Mouse (Mus musculus) heart, postnatal 14 days (tissue): ENCODE measurements at regions not wholly inside any gene's neighbourhood (a gene's known extent, or its start where the extent isn't known, plus 50 kb on each side); places are given as distances from the start of the nearest gene placed in this dataset.
A peak's percentile ranks its signal among the peaks of the same experiment; 100 is the strongest.

Source experiments
- DNase-seq, 2 experiments: peaks; one replicate each; pipeline ENCODE4 v3.0.0; 2021 to 2022
- intact Hi-C: fragments of 180-260 bp; cut with DNase I; formaldehyde crosslinking; loops from one replicate; pipeline ENCODE4 v1.15.1; 2025

DNA sequence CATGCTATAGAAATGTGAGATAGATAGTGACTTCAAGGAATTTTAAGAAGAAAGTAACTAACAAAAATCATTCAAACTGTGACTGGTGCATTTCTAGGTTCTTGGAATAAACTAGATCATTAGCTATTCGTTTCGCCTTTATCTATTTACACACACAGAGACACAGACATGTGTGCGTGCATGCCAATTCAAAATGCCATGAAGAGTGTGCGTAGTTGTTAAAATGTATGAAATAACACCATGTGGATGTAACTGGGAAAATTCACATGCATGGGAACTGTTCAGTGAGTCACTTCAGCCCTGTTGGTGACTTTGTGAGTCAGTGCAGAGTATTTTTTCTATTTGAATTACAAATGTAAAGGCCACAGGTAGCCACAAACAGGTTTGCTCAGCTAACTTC is 460.8 kb downstream of the Fat4 start:
- no peak for DNase-seq
- intact Hi-C loops: no loop called here

GRCm38 (mm10) chr3:39357012-39357411 is 470.3 kb downstream of the Fat4 start:
- DNase-seq: no peak
- intact Hi-C loops: no loop called here

GRCm38 (mm10) chr3:39360278-39360677 is 473.5 kb downstream of the Fat4 start:
- no peak for DNase-seq
- intact Hi-C loops: no loop called here

GRCm38 (mm10) chr3:39370926-39371325 is 484.2 kb downstream of the Fat4 start:
- DNase-seq: no peak
- intact Hi-C loops: no loop called here

GRCm38 (mm10) chr3:39372426-39372950 is 485.7 kb downstream of the Fat4 start:
- DNase-seq: no peak
- intact Hi-C loops: no loop called here

DNA sequence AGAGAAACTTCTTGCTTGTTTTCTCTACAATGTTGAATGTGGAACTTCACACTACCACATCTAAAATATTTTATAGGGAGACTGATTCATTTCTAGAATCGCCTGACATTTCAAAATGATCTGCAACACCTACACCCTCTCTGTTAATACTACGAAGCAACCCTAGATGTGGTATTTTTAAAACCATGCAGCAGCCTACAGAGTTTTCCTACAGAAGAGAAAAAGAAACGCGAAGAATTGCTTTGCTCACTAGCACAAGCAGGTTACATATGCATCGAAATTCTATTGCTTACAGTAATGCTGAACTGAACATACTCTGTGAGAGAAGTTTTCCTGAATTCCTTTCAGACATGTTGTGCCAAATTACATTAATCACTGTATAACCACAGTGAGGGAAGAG is 488.7 kb downstream of the Fat4 start:
- intact Hi-C loops: no loop called here
- DNase-seq: no peak

- intact Hi-C loops: no loop called here
- no peak for DNase-seq
Measured at GRCm38 (mm10) chr3:39388491-39388890, 501.8 kb downstream of the Fat4 start.

- no peak for DNase-seq
- intact Hi-C loops: no loop called here
Measured at GRCm38 (mm10) chr3:39390442-39390841, 503.7 kb downstream of the Fat4 start.

- DNase-seq: no peak
- intact Hi-C loops: loop anchor here (1.0 to 2.0 kb wide), 2 partner anchors 423 to 508 kb away; no protein-coding TSS in a partner anchor
Measured at GRCm38 (mm10) chr3:39392053-39392452, 505.3 kb downstream of the Fat4 start.

DNA sequence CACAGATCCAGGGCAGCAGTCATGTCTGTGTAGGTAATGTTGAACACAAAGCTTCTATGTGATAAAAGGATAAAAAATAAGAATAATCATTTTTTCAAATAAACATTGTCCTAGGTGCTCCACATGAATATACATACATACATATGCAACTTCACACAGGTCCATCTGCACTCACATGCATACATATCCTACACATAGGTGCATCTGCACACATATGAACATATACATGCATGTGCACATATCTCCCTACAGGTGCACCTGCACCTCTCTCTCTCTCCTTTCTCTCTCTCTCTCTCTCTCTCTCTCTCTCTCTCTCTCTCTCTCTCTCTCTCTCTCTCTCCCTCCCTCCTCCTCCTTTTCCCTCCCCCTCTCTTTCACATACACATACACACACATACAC is 509.9 kb downstream of the Fat4 start:
- intact Hi-C loops: no loop called here

GRCm38 (mm10) chr3:39397255-39397654 is 510.5 kb downstream of the Fat4 start:
- intact Hi-C loops: no loop called here
- DNase-seq: no peak

More for the DNA sequence above, 509.9 kb downstream of the Fat4 start:
- no peak for DNase-seq

DNA sequence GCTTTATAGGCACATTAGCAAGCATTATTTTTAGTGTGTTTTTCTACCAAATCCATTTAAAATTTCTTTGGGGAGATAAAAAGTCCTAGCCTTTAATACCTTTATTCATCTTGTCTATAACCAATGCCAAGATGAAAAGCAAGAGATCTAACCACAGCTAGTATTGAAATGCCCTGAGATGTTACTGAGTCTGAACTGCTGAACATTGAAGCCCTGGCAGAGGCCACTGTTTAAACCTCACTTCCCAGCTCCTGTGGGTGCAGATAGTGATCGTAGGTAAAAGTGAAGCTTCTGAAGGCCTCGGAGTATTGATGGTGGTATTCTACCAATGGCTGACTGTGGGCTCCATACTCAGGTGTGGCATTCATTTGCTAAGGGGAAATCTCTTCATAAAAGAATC is 510.9 kb downstream of the Fat4 start:
- intact Hi-C loops: no loop called here
- DNase-seq: no peak

DNA sequence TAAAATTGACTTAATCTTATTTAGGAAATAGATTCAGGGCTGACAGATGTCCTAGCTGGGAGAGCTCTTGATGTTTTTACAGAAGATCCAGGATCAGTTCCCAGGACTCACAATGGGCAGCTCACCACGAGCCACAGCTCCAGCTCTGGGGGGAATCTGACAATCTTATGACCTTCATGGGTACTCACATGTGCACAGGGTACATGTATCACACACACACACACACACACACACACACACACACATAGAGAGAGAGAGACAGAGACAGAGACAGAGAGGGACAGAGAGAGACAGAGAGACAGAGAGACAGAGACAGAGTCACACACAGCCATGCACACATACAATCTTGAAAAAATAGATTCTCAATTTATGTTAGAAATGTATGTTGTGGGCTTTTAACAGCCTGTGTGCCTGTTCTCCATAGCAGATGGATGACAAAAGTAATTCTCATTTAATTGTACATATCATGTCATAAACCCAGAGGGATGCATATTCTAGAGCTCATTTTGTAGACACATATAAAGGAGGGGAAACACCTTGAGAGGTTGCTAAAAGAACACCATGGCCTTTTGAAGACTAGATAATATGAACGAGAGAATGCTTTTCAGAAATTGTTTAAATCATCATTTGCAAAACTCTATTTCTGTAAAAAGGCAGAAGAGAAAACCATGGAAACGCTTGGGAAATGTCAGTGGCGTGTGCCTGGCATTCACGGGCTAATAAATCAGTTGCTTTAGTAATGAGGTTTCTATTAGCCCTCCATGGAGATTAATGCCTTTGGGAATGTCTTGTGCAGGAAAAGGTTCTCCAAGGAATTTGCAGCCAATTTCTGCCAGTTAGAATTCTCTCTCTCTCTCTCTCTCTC is 538.3 kb downstream of the Fat4 start:
- intact Hi-C loops: no loop called here
- no peak for DNase-seq

GRCm38 (mm10) chr3:39425643-39426016 is 538.9 kb downstream of the Fat4 start:
- intact Hi-C loops: no loop called here
- no peak for DNase-seq

- peak; percentile 9 to 10 for DNase-seq
- intact Hi-C loops: no loop called here
Measured at GRCm38 (mm10) chr3:39443328-39443727, 556.6 kb downstream of the Fat4 start.

DNA sequence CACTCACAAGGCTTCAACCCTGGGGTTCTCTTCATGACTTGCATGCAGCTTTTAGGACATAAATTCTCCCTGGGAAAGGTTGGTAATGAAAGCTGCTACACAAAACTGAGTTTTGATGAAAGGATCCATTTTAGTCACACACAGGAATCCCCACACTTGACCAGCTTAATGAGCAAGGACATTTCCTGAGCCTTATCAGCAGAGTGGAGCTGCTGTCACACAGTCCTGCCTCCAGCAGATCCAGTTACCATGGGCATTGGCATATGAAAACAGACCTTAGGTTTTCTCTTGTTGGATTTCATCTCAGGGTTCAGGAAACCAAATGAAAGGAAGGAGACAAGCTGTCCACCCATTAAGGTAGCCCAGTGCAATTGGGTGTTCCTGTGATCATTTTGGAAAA is 568.9 kb downstream of the Fat4 start:
- intact Hi-C loops: no loop called here
- no peak for DNase-seq

DNA sequence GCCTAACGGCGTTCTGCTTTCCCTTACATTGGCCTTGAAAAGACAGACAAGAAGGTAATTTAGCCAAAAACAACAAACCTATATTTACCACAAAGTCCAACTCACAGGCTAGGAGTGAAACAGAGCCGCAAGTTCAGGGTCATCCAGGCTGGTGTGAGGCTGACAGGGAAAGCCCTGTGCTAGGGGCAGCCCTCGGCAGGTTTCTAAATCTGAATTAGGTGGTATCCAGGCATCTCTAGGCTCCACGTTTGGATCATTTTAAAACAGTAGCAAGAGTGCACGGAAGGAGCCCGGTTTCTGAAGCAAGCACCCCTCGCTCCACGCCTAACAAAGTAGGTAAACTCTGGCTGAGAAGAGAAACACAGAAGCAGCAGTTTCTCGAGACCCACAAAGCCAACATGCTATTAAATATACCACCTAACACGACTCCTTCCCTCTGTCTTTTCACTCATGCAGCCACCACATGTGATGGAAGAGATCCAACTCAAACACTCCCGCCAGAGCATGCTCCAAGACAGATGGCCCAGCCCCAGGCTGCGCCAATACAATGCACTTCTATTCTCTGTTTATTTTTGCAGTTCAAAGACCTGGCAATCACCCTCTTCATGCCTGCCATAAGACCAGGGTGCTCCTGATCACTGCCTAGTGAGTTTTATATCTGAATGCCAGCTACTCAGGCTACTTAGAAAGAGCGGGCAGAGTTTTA is 573.6 kb downstream of the Fat4 start:
- intact Hi-C loops: no loop called here
- peak in 1 of 2 experiments; percentile 14 for DNase-seq

GRCm38 (mm10) chr3:39461561-39461960 is 574.8 kb downstream of the Fat4 start:
- intact Hi-C loops: no loop called here

DNA sequence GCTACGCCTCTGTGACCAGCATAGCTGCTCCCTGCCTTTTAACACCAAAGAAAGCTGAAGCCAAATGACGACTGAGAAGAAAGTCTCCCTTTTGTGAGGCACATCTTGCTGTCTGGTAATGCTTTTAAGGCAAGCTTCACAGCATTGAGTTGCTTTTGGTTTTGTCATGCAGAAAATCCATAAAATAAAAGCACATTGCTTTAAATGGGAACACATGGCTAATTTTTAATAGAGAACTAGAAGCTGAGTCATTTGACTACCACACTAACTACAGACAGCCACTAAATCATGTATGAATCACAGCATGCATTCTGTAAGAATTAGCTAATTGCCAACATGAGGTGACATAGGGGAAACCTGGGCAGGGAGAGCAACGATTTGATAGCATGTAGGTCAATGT is 579.1 kb downstream of the Fat4 start:
- intact Hi-C loops: no loop called here
- no peak for DNase-seq

More at GRCm38 (mm10) chr3:39461561-39461960, 574.8 kb downstream of the Fat4 start:
- no peak for DNase-seq

DNA sequence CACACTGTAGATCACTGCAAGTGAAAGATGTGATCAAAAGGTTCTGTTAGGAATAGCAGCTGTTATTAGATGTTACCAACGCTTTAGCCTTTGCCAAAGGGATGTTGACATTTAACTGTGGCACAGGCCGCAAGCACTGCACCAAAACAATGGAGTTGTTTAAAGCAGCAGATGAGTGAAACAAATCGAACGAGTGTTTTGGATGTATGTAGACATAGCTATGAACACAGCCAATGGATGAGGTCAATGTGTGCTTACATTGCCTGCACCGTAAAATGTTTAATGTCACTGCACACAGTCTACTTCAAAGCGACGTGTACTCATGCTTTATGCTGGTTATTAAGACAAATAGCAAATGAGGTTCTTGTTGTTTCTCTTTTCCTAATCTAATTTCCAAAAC is 602.7 kb downstream of the Fat4 start:
- intact Hi-C loops: no loop called here
- no peak for DNase-seq

GRCm38 (mm10) chr3:39494363-39494762 is 607.6 kb downstream of the Fat4 start:
- intact Hi-C loops: no loop called here
- DNase-seq: no peak

GRCm38 (mm10) chr3:39528087-39528486 is 641.3 kb downstream of the Fat4 start:
- intact Hi-C loops: no loop called here
- DNase-seq: no peak
